Mouse (Mus musculus): ENCODE data around the gene Tpm1. TPM values are rescaled to one million over a fixed set of nuclear protein-coding genes. Genes with fewer than 3 reads are reported as not detected.
A peak's percentile ranks its signal among the peaks of the same experiment; 100 is the strongest.

Tpm1 gene
- 167 and 282 TPM in 2 replicates for polyA plus RNA-seq (2011; ENCODE audit: insufficient read depth, insufficient read length, low replicate concordance, missing spikeins)

DNA sequence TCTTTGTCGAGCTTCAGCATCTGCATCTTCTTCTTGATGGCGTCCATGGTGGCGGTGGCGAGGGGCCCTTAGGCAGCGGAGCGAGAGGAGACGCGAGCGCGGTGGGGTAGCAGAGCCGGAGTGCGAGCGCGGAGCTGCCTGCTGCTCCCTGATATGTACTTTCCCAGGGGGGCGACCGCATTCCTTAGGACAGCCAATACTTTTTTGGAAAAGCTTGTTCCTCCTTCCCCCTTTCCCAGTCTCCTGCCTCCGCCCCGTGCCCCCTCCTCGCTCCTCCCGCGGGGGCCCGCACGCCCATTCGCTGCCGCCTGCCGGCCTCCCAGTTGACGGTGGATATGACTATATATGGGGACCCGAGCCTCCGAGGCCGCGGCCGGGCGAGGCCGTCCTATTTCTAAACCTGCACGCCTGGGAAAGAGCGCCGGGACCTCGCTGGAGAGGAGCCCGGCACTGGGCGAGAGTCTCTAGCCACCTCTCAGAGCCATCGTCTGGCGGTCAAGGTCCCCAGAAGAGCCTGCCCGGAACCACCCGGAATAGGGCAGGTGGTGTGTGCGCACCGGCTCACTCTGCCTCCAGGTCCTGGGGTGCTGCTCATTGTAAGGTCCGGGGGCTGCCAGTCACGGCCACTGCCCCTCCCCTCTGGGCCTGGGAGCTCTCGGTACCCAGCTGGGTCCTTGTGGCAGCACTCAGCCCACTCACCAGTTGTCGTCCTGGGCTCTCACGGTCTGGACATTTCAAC, at the start of gene Tpm1:
Gene Tpm1 (minus strand): TSS at position 321 of the 739 bp plus-strand sequence.
- 2% methylated on average over 51 of the region's 51 CpGs for WGBS
- peak; percentile 66; the same call in 1 of the 2 replicates for TF ChIP-seq POLR2A (IDR thresholded peaks at IDR 0.05; ENCODE audit: borderline replicate concordance, control insufficient read depth, low read depth, low read length)
- TF ChIP-seq CTCF (IDR thresholded peaks at IDR 0.05; ENCODE audit: control insufficient read depth, insufficient read depth, low read length) = no peak
- H3K4me3 ChIP-seq (replicated peaks; ENCODE audit: control insufficient read depth, low read depth, low read length) = peak within 1 kb of the TSS; percentile 11
- H3K27ac ChIP-seq (ENCODE audit: control insufficient read depth, insufficient read depth, low read depth, low read length, poor library complexity) = no peak within 1 kb of the TSS; the same call in 1 of the 2 replicates
- H3K4me1 ChIP-seq (ENCODE audit: control insufficient read depth, insufficient read depth, low read length) = no peaks in the 10 kb centered on the region

DNA sequence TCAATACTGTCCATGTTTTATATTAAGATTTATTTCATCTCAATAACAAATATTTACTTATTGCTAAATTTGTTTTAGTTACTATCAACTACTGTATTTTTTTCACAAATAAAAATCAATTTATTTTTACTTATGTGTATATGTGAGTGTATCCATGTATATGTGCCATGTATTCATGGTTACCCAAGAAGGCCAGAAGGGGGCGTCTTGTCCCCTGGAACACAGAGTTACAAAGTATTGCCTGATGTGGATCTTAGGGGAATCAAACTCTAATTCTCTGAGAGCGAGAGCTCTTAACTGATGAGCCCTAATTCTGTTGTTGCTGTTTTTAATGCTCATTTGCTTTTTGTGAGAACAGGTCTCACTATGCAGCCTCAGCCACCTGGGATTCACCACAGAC, 45.2 kb upstream of the Tpm1 start:
- WGBS = 78% methylated on average over 2 of the region's 2 CpGs
- Histone ChIP-seq H3K4me1 (ENCODE audit: control insufficient read depth, insufficient read depth, low read length) (no peaks in the 10 kb centered on the region), H3K4me3 (replicated peaks; ENCODE audit: control insufficient read depth, low read depth, low read length) (no peak overlapping the region), H3K27ac (ENCODE audit: control insufficient read depth, insufficient read depth, low read depth, low read length, poor library complexity) (no peak overlapping the region)
- TF ChIP-seq POLR2A (IDR thresholded peaks at IDR 0.05; ENCODE audit: borderline replicate concordance, control insufficient read depth, low read depth, low read length) = no peak
- TF ChIP-seq CTCF (IDR thresholded peaks at IDR 0.05; ENCODE audit: control insufficient read depth, insufficient read depth, low read length) = no peak

DNA sequence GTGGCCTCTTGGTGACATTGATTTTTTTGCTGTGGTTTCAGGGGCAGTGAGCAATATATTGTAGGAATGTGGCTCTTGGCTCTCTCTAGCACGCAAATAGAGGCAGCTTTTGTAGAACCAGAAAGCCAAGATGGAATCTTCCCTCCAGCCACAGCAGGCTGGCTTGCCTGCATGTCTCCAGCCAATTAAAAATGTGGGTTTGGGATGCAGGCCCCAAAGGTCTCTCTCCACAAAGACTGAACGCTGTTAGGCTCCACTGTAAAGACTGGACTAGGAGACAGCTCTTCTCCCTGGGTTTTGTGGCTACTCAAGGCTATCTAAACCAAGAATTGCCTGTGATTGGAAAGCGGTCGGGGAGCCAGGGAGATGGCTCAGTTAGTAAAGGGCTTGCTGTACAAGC, 43.0 kb upstream of the Tpm1 start:
- no peak overlapping the region for H3K27ac ChIP-seq (ENCODE audit: control insufficient read depth, insufficient read depth, low read depth, low read length, poor library complexity)
- TF ChIP-seq POLR2A (IDR thresholded peaks at IDR 0.05; ENCODE audit: borderline replicate concordance, control insufficient read depth, low read depth, low read length) (no peak), CTCF (IDR thresholded peaks at IDR 0.05; ENCODE audit: control insufficient read depth, insufficient read depth, low read length) (no peak)
- no peaks in the 10 kb centered on the region for H3K4me1 ChIP-seq (ENCODE audit: control insufficient read depth, insufficient read depth, low read length)
- 85% methylated on average over 4 of the region's 4 CpGs for WGBS
- no peak overlapping the region for H3K4me3 ChIP-seq (replicated peaks; ENCODE audit: control insufficient read depth, low read depth, low read length)

DNA sequence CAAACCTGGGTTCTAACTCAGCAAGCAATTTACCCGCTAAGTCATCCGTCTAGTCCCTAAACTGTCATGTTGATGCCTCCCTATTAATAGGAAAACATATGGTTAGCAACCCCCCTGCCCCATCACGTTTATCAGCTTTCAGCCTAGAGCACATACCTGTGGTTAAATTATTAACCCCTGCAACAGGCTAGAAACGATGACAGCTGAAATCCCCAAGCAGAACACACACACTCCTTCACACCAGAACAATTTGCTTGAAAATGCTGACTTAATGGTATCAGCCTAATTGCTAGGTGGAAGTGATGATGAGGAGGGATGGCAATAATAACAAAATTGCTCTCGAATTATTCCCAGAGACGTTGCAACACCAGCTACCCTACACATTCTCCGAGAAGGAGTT, 42.4 kb upstream of the Tpm1 start:
- 67% methylated on average over 7 of the region's 7 CpGs for WGBS
- Histone ChIP-seq H3K4me1 (ENCODE audit: control insufficient read depth, insufficient read depth, low read length) (no peaks in the 10 kb centered on the region), H3K27ac (ENCODE audit: control insufficient read depth, insufficient read depth, low read depth, low read length, poor library complexity) (no peak overlapping the region), H3K4me3 (replicated peaks; ENCODE audit: control insufficient read depth, low read depth, low read length) (no peak overlapping the region)
- TF ChIP-seq POLR2A (IDR thresholded peaks at IDR 0.05; ENCODE audit: borderline replicate concordance, control insufficient read depth, low read depth, low read length) (no peak), CTCF (IDR thresholded peaks at IDR 0.05; ENCODE audit: control insufficient read depth, insufficient read depth, low read length) (no peak)

DNA sequence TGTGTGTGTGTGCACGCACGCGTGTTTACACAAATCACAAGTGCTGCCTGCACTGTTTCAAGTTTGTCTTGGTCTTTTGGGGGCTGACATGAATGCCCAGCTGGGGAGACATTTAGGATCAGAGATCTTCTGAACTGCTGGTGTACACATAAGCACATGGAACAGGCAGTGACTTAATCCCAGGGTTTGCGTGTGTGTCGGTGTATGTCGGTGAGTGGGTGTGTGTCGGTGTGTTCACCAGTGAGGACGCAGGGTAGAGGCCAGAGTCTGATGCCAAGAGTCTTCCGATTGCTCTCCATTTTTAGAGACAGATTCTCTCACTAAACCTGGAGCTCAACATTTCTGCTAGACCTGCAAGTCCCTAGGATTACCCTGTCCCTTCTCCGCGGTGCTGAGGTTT, 41.9 kb upstream of the Tpm1 start:
- H3K4me1 ChIP-seq (ENCODE audit: control insufficient read depth, insufficient read depth, low read length) = no peaks in the 10 kb centered on the region
- WGBS = 93% methylated on average over 11 of the region's 11 CpGs
- no peak overlapping the region for H3K27ac ChIP-seq (ENCODE audit: control insufficient read depth, insufficient read depth, low read depth, low read length, poor library complexity)
- no peak overlapping the region for H3K4me3 ChIP-seq (replicated peaks; ENCODE audit: control insufficient read depth, low read depth, low read length)
- TF ChIP-seq CTCF (IDR thresholded peaks at IDR 0.05; ENCODE audit: control insufficient read depth, insufficient read depth, low read length) = no peak
- TF ChIP-seq POLR2A (IDR thresholded peaks at IDR 0.05; ENCODE audit: borderline replicate concordance, control insufficient read depth, low read depth, low read length) = no peak

DNA sequence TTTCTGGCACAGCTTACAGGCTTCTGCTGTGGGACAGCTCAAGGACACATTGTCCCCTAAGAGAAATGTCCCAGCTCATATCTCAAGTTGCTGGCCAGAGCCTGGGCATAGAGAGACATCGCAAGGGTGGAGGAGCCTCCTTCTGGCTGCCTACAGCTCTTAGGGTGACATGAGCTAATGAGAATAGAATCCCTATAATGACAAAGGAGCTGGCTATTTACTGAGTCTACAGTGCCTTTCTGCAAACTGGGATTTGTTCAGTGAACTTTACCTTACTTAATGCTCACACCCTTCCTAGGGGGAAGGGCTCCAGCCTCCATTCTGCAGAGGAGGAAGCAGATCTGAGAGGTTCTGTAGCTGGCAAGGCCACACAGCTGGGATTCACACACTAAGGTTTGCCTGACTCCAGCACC, 41.4 kb upstream of the Tpm1 start:
- no peak overlapping the region for H3K4me3 ChIP-seq (replicated peaks; ENCODE audit: control insufficient read depth, low read depth, low read length)
- H3K27ac ChIP-seq (ENCODE audit: control insufficient read depth, insufficient read depth, low read depth, low read length, poor library complexity) = no peak overlapping the region
- WGBS = 95% methylated on average over 1 of the region's 1 CpGs
- no peaks in the 10 kb centered on the region for H3K4me1 ChIP-seq (ENCODE audit: control insufficient read depth, insufficient read depth, low read length)
- no peak for TF ChIP-seq POLR2A (IDR thresholded peaks at IDR 0.05; ENCODE audit: borderline replicate concordance, control insufficient read depth, low read depth, low read length)

DNA sequence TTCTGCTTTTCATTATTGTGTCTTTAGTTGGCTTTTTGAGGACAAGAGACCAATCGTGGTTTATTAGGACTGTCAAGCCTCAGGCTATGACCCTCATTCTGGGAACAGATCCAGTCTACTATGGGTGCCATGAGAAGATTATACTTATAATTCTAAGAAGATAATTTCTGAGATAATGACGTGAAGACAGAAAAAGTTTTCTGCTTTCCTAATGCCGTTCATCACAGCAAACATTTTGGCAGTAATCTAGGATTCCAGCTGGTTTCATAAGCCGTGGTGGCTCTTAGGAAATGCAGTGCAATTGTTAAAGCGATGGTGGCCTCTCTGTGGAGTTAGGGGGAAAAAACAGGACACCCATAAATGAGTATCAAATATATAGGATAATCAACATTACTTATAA, 40.0 kb upstream of the Tpm1 start:
- Histone ChIP-seq H3K4me1 (ENCODE audit: control insufficient read depth, insufficient read depth, low read length) (no peaks in the 10 kb centered on the region), H3K4me3 (replicated peaks; ENCODE audit: control insufficient read depth, low read depth, low read length) (no peak overlapping the region), H3K27ac (ENCODE audit: control insufficient read depth, insufficient read depth, low read depth, low read length, poor library complexity) (no peak overlapping the region)
- WGBS = 61% methylated on average over 5 of the region's 5 CpGs
- TF ChIP-seq POLR2A (IDR thresholded peaks at IDR 0.05; ENCODE audit: borderline replicate concordance, control insufficient read depth, low read depth, low read length) = no peak
- TF ChIP-seq CTCF (IDR thresholded peaks at IDR 0.05; ENCODE audit: control insufficient read depth, insufficient read depth, low read length) = no peak

DNA sequence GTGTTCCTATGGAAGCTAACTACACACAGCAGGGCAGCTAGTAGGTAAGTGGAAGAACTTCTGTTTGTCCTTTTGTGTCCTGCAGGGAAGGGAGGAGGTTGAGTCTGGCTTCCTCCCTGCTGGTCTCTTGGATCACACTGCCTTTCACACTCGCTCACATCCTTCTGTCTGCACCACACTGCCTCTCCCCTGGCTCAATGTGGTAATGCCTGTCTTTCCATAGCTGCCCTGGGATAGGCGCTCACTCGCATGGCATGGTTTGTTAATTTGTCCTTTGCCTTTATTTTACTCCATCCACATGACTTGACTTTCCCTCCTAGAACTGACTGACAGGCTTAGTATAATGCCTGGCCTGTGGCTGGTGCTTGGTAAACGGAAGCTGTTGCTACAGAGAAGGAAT, 34.6 kb upstream of the Tpm1 start:
- Histone ChIP-seq H3K27ac (ENCODE audit: control insufficient read depth, insufficient read depth, low read depth, low read length, poor library complexity) (no peak overlapping the region), H3K4me3 (replicated peaks; ENCODE audit: control insufficient read depth, low read depth, low read length) (no peak overlapping the region), H3K4me1 (ENCODE audit: control insufficient read depth, insufficient read depth, low read length) (no peaks in the 10 kb centered on the region)
- 83% methylated on average over 4 of the region's 4 CpGs for WGBS
- TF ChIP-seq POLR2A (IDR thresholded peaks at IDR 0.05; ENCODE audit: borderline replicate concordance, control insufficient read depth, low read depth, low read length) = no peak
- TF ChIP-seq CTCF (IDR thresholded peaks at IDR 0.05; ENCODE audit: control insufficient read depth, insufficient read depth, low read length) = no peak

Measured in bone marrow, adult 2 months (tissue).